Mouse (Mus musculus) G1E (cell line): ENCODE results near the gene Sim2. TPM values are rescaled to one million over a fixed set of nuclear protein-coding genes. Genes with fewer than 3 reads are reported as not detected.

Experiments
- ATAC-seq: 2 replicates; pipeline ENCODE4 v1.8.0; 2016; ENCODE audit warnings: mild to moderate bottlenecking; ENCODE audit not compliant: insufficient number of reproducible peaks, poor library complexity, low FRiP score, severe bottlenecking; ENCODE audit errors: extremely low read depth
- DNase-seq: peaks from one replicate; pipeline ENCODE4 v3.0.0; 2012; ENCODE audit warnings: low spot score
- H3K27me3 ChIP-seq: 2 replicates; pipeline ENCODE4 v1.6.1; 2012; ENCODE audit warnings: mild to moderate bottlenecking, low read length, inconsistent platforms; ENCODE audit not compliant: insufficient read depth
- H3K36me3 ChIP-seq: replicated peaks from 2 replicates; pipeline ENCODE3; 2012; ENCODE audit warnings: mild to moderate bottlenecking, inconsistent platforms
- H3K4me1 ChIP-seq: 2 replicates; pipeline ENCODE4 v1.6.1; 2012; ENCODE audit warnings: low read depth, low read length, inconsistent platforms, mixed read lengths; ENCODE audit not compliant: insufficient read depth
- H3K4me3 ChIP-seq: 2 replicates; pipeline ENCODE4 v1.5.1; 2012; ENCODE audit warnings: low read depth, mild to moderate bottlenecking, inconsistent platforms, low read length, moderate library complexity, mixed read lengths
- H3K9me3 ChIP-seq: replicated peaks from 2 replicates; pipeline ENCODE4 v1.6.1; 2012; ENCODE audit warnings: inconsistent platforms
- CTCF ChIP-seq: IDR thresholded peaks from 2 replicates; pipeline ENCODE4 v1.5.1; 2012; ENCODE audit warnings: low read depth, low read length, inconsistent platforms, mixed read lengths
- GATA1 ChIP-seq: IDR thresholded peaks from 2 replicates; pipeline ENCODE4 v1.6.1; 2012; ENCODE audit warnings: borderline replicate concordance, low read length, inconsistent platforms, mixed read lengths
- GATA2 ChIP-seq: IDR thresholded peaks from 2 replicates; pipeline ENCODE4 v1.6.1; 2012; ENCODE audit warnings: low read depth, low read length, inconsistent platforms, borderline replicate concordance
- POLR2AphosphoS5 ChIP-seq: IDR thresholded peaks from 2 replicates; pipeline ENCODE4 v1.6.1; 2012; ENCODE audit warnings: low read depth, low read length, inconsistent platforms; ENCODE audit not compliant: insufficient replicate concordance
- TAL1 ChIP-seq: conservative IDR thresholded peaks from 2 replicates; pipeline ENCODE4 v1.6.1; 2012; ENCODE audit warnings: low read depth, low read length, inconsistent platforms, mixed read lengths
- polyA plus RNA-seq: library from polyadenylated mRNA; stranded (reverse); fragments of >175 nt; gene quantifications from 2 replicates; pipeline ENCODE4 v1.2.3, GENCODE M21; 2012
- total RNA-seq, 2 experiments: library from RNA; stranded (forward) in 1 of 2; stranded (reverse) in 1 of 2; fragments of 200-1000 nt in 1 of 2; fragments of >200 nt in 1 of 2; fragmentation: Nextera tagmentation in 1 of 2; gene quantifications; 2 replicates each; pipeline ENCODE4 v1.2.3; 2014 to 2017

Sim2 gene
- total and polyA plus RNA-seq, 3 experiments = not detected

GRCm38 (mm10) chr16:94059820-94060219, 24.9 kb upstream of the Sim2 start:
- TF ChIP-seq CTCF (no peak), GATA2 (no peak), POLR2AphosphoS5 (no peak), GATA1 (no peak), TAL1 (no peak)
- Histone ChIP-seq H3K36me3 (no peaks in the 10 kb centered on the region), H3K9me3 (no peaks in the 10 kb centered on the region), H3K27me3 (0 out of 2 replicates have a peak, but pooled peaks cover 7% of the 10 kb centered on the region), H3K4me1 (peaks cover 3% of the 10 kb centered on the region; the same call in 1 of the 2 replicates), H3K4me3 (no peak overlapping the region)
- DNase-seq (no peak), ATAC-seq (no peak)

DNA sequence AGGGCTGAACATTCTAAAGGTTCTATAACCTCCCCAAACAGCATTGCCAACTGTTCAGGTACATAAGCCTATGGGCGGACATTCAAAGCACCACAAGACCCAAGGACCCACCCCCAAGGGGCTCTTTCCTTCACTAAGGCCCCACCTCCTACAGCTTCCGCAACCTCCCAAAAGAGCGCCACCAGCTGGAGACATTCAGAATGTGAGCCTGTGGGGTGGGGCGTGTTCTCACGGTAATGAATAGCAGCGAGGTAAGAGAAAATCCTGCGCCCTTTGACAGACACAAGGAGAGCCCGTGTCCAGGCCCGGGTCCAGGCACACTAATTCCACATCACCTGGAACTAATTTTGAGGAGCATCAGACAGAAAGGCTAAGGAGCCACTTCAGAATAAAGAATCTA, 20.5 kb upstream of the Sim2 start:
- H3K27me3 ChIP-seq = 0 out of 2 replicates have a peak, but pooled peaks cover 4% of the 10 kb centered on the region
- no peaks in the 10 kb centered on the region for H3K9me3 ChIP-seq
- TF ChIP-seq CTCF (no peak), GATA1 (no peak), TAL1 (no peak), POLR2AphosphoS5 (no peak), GATA2 (no peak)
- H3K4me3 ChIP-seq = no peak overlapping the region
- peaks cover 3% of the 10 kb centered on the region; the same call in 1 of the 2 replicates for H3K4me1 ChIP-seq
- DNase-seq = no peak
- H3K36me3 ChIP-seq = no peaks in the 10 kb centered on the region
- ATAC-seq = no peak

DNA sequence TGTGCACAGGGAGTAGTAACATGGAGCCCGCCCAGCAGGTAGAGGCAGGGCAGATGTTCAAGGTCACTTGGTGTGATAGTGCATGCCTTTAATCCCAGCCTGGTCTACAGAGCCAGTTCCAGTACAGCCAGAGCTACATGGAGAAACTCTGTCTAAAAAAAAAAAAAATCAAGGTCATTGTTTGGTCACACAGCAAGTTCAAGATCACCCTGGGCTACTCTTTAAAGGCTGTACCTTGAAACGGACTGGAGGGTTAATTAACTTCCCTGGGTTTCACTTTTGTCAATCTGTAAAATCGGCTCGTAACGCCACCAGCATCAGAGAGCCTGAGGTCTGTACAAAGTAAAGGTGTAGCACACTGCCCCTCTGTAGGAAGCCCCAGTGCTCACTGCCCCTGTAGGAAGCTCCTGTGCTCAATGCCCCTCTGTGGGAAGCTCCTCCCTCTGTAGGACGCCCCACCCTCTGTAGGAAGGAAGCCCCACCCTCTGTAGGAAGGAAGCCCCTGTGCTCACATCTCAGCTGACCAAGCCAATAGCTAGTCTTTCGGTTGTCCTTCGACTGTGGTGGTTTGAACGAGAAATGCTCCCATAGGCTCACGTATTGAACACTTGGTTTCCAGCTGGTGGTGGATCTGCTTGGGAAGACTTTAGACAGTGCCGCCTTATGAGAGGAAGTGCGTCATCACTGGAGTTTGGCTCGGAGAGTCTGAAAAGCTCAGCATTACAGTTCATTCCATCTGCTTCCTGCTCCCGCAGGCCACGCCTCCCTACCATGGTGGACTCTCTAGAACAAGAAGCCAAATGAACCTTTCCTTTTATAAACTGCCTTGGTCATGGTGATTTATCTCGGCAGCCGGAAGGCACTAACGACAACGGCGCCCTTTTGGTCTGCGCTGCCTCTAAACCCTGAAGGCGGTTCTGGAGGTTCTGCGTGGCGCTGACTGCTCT, 18.7 kb upstream of the Sim2 start:
- TF ChIP-seq POLR2AphosphoS5 = no peak
- no peak for TF ChIP-seq GATA1
- no peak for TF ChIP-seq CTCF
- TF ChIP-seq GATA2 = no peak
- TF ChIP-seq TAL1 = no peak
- H3K27me3 ChIP-seq = no peaks in the 10 kb centered on the region
- no peaks in the 10 kb centered on the region for H3K9me3 ChIP-seq
- no peak overlapping the region for H3K4me3 ChIP-seq
- H3K4me1 ChIP-seq = no peaks in the 10 kb centered on the region; the same call in 1 of the 2 replicates
- no peaks in the 10 kb centered on the region for H3K36me3 ChIP-seq
- no peak for DNase-seq
- ATAC-seq = no peak

- DNase-seq = no peak
- no peak for ATAC-seq
- TF ChIP-seq TAL1 (no peak), GATA2 (no peak), GATA1 (no peak), POLR2AphosphoS5 (no peak), CTCF (no peak)
- H3K9me3 ChIP-seq = no peaks in the 10 kb centered on the region
- no peaks in the 10 kb centered on the region for H3K27me3 ChIP-seq
- H3K4me1 ChIP-seq = no peaks in the 10 kb centered on the region; the same call in 1 of the 2 replicates
- H3K36me3 ChIP-seq = no peaks in the 10 kb centered on the region
- no peak overlapping the region for H3K4me3 ChIP-seq
These were observed 18.0 kb upstream of the Sim2 start for GRCm38 (mm10) chr16:94066771-94067170.

DNA sequence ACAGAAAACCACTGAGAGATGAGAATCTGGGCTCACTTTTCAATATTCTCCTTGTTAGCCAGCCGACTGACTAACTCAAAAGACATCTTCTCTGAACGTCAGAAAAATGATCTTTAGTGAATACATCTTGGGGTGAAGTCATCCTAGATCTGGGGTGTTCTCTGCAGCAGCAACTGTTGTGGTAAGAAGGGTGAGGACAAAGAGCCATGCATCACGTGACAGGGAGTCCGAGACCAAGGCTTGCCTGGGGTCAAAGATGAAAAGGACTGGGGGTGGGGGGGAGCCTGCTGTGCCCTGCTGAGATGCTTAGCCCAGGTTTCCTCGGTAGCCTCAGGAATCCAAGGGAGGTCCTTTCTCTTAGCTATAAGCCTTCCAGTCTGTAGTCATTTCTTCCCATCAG, 17.5 kb upstream of the Sim2 start:
- no peaks in the 10 kb centered on the region for H3K36me3 ChIP-seq
- no peak overlapping the region for H3K4me3 ChIP-seq
- DNase-seq (no peak), ATAC-seq (no peak)
- no peaks in the 10 kb centered on the region for H3K9me3 ChIP-seq
- H3K27me3 ChIP-seq = no peaks in the 10 kb centered on the region
- TF ChIP-seq POLR2AphosphoS5 = no peak
- no peak for TF ChIP-seq GATA1
- TF ChIP-seq TAL1 = no peak
- TF ChIP-seq CTCF = no peak
- no peak for TF ChIP-seq GATA2
- no peaks in the 10 kb centered on the region; the same call in 1 of the 2 replicates for H3K4me1 ChIP-seq

DNA sequence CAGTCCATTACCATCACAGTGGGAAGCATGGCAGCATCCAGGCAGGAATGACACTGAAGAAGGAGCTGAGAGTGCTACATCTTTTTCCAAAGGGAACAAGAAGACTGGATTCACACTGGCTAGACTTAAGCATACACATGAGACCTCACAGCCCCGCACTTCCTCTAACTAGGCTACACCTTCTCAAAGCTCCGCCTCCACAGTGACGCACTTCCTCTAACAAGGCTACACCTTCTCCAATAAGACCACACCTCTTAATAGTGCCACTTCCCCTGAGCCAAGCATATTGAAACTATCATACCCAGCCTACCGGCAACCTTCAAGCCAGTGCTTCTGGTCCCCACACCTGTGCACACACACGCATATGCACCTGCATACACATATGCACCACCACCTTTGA, 15.7 kb upstream of the Sim2 start:
- H3K4me3 ChIP-seq = no peak overlapping the region
- H3K4me1 ChIP-seq = no peaks in the 10 kb centered on the region; the same call in 1 of the 2 replicates
- no peaks in the 10 kb centered on the region for H3K36me3 ChIP-seq
- H3K9me3 ChIP-seq = no peaks in the 10 kb centered on the region
- DNase-seq = no peak
- ATAC-seq = no peak
- no peak for TF ChIP-seq POLR2AphosphoS5
- TF ChIP-seq GATA1 = no peak
- TF ChIP-seq CTCF = no peak
- no peak for TF ChIP-seq TAL1
- TF ChIP-seq GATA2 = no peak
- H3K27me3 ChIP-seq = no peaks in the 10 kb centered on the region; the same call in 1 of the 2 replicates
